Mouse (Mus musculus) MEL (cell line): ENCODE measurements around the gene Acot7. TPM values are rescaled to one million over a fixed set of nuclear protein-coding genes. Genes with fewer than 3 reads are reported as not detected.

ENCODE experiments used
- DNase-seq: peaks from one replicate; pipeline ENCODE4 v3.0.0; 2011; ENCODE audit warnings: low read depth, low spot score
- H3K27ac ChIP-seq: 2 replicates; pipeline ENCODE4 v1.5.1; 2012; ENCODE audit warnings: low read depth, mild to moderate bottlenecking, control low read depth, low read length, moderate library complexity; ENCODE audit not compliant: control insufficient read depth
- H3K27me3 ChIP-seq, 2 experiments: fragments of 150-350 bp in 1 of 2; sonication (generic) in 1 of 2; 2 replicates each; pipeline ENCODE4 v1.6.1; 2012; ENCODE audit warnings: low read length in 2 of 2, mild to moderate bottlenecking in 2 of 2, improper control_type of control experiment in 1 of 2, moderate library complexity in 1 of 2; ENCODE audit not compliant: insufficient read depth in 2 of 2, control insufficient read depth in 1 of 2
- H3K36me3 ChIP-seq, 2 experiments: 2 replicates each; pipeline ENCODE4 v1.6.1; 2012 to 2014; ENCODE audit warnings: low read length in 2 of 2, improper control_type of control experiment in 1 of 2, inconsistent platforms in 1 of 2, mild to moderate bottlenecking in 1 of 2; ENCODE audit not compliant: insufficient read depth in 2 of 2, control insufficient read depth in 1 of 2
- H3K4me1 ChIP-seq, 2 experiments: fragments of 150-350 bp in 1 of 2; sonication (generic) in 1 of 2; 2 replicates each; pipeline ENCODE4 v1.6.1; 2012; ENCODE audit warnings: low read length in 2 of 2, improper control_type of control experiment in 1 of 2, mild to moderate bottlenecking in 1 of 2; ENCODE audit not compliant: insufficient read depth in 2 of 2, control insufficient read depth in 1 of 2
- H3K4me3 ChIP-seq, 2 experiments: fragments of 150-350 bp in 1 of 2; sonication (generic) in 1 of 2; 2 replicates each; pipeline ENCODE4 v1.5.1; 2012; ENCODE audit warnings: low read depth in 2 of 2, low read length in 2 of 2, mild to moderate bottlenecking in 2 of 2, moderate library complexity in 2 of 2, control low read depth in 1 of 2, improper control_type of control experiment in 1 of 2; ENCODE audit not compliant: control insufficient read depth in 1 of 2, insufficient read depth in 1 of 2
- H3K79me2 ChIP-seq: 2 replicates; pipeline ENCODE4 v1.6.1; 2012; ENCODE audit warnings: mild to moderate bottlenecking, low read length, moderate library complexity; ENCODE audit not compliant: control insufficient read depth, poor library complexity, insufficient read depth
- H3K9ac ChIP-seq: 2 replicates; pipeline ENCODE4 v1.6.1; 2012; ENCODE audit warnings: low read depth, mild to moderate bottlenecking, control low read depth, low read length, moderate library complexity; ENCODE audit not compliant: control insufficient read depth, poor library complexity, severe bottlenecking
- H3K9me3 ChIP-seq: fragments of 150-350 bp; sonication (generic); replicated peaks from 2 replicates; pipeline ENCODE4 v1.6.1; 2012; ENCODE audit warnings: mild to moderate bottlenecking, low read length, improper control_type of control experiment, moderate library complexity; ENCODE audit not compliant: insufficient read depth
- BHLHE40 ChIP-seq: IDR thresholded peaks from 2 replicates; pipeline ENCODE4 v1.6.1; 2012; ENCODE audit warnings: low read depth, mild to moderate bottlenecking, inconsistent platforms, low read length, improper control_type of control experiment, borderline replicate concordance
- CTCF ChIP-seq, 3 experiments: IDR thresholded peaks in 2 of 3; conservative IDR thresholded peaks in 1 of 3; 2 replicates each; pipeline ENCODE4 v1.5.1; 2011 to 2012; ENCODE audit warnings: low read length in 3 of 3, low read depth in 2 of 3, mild to moderate bottlenecking in 2 of 3, improper control_type of control experiment in 1 of 3, inconsistent platforms in 1 of 3, mixed read lengths in 1 of 3, moderate library complexity in 1 of 3; ENCODE audit not compliant: control insufficient read depth in 1 of 3, insufficient read depth in 1 of 3, poor library complexity in 1 of 3, severe bottlenecking in 1 of 3
- E2F4 ChIP-seq: IDR thresholded peaks from 2 replicates; pipeline ENCODE4 v1.6.1; 2011; ENCODE audit warnings: low read depth, low read length, improper control_type of control experiment, borderline replicate concordance
- EP300 ChIP-seq, 2 experiments: IDR thresholded peaks; 2 replicates each; pipeline ENCODE4 v1.6.1; 2011; ENCODE audit warnings: improper control_type of control experiment in 2 of 2, low read length in 2 of 2, low read depth in 1 of 2, mild to moderate bottlenecking in 1 of 2
- JUND ChIP-seq: IDR thresholded peaks from 2 replicates; pipeline ENCODE4 v1.6.1; 2011; ENCODE audit warnings: low read depth, mild to moderate bottlenecking, improper control_type of control experiment, low read length
- MAFK ChIP-seq: IDR thresholded peaks from 2 replicates; pipeline ENCODE4 v1.6.1; 2011; ENCODE audit warnings: low read depth, mild to moderate bottlenecking, low read length, improper control_type of control experiment, borderline replicate concordance
- MAX ChIP-seq: IDR thresholded peaks from 2 replicates; pipeline ENCODE4 v1.6.1; 2011; ENCODE audit warnings: low read length, improper control_type of control experiment
- NELFE ChIP-seq: IDR thresholded peaks from 2 replicates; pipeline ENCODE4 v1.6.1; 2011; ENCODE audit warnings: low read depth, low read length, improper control_type of control experiment
- POLR2A ChIP-seq, 2 experiments: IDR thresholded peaks; 2 replicates each; pipeline ENCODE4 v1.6.1; 2011 to 2012; ENCODE audit warnings: low read length in 2 of 2, mild to moderate bottlenecking in 2 of 2, control low read depth in 1 of 2, improper control_type of control experiment in 1 of 2, low read depth in 1 of 2, moderate library complexity in 1 of 2; ENCODE audit not compliant: control insufficient read depth in 1 of 2, insufficient read depth in 1 of 2, poor library complexity in 1 of 2
- RAD21 ChIP-seq: IDR thresholded peaks from 2 replicates; pipeline ENCODE4 v1.6.1; 2011; ENCODE audit warnings: mild to moderate bottlenecking, low read depth, low read length, improper control_type of control experiment
- RCOR1 ChIP-seq: IDR thresholded peaks from 2 replicates; pipeline ENCODE4 v1.6.1; 2012; ENCODE audit warnings: low read depth, mild to moderate bottlenecking, inconsistent platforms, low read length, improper control_type of control experiment
- TCF12 ChIP-seq: IDR thresholded peaks from 2 replicates; pipeline ENCODE4 v1.6.1; 2014; ENCODE audit warnings: low read depth, mild to moderate bottlenecking, inconsistent platforms, low read length, improper control_type of control experiment, moderate library complexity
- UBTF ChIP-seq: IDR thresholded peaks from 2 replicates; pipeline ENCODE4 v1.6.1; 2012; ENCODE audit warnings: low read depth, mild to moderate bottlenecking, inconsistent platforms, low read length, improper control_type of control experiment, moderate library complexity, borderline replicate concordance; ENCODE audit not compliant: insufficient read depth
- USF2 ChIP-seq, 2 experiments: IDR thresholded peaks; 2 replicates each; pipeline ENCODE4 v1.6.1; 2011 to 2012; ENCODE audit warnings: improper control_type of control experiment in 2 of 2, low read length in 2 of 2, borderline replicate concordance in 1 of 2, inconsistent platforms in 1 of 2, low read depth in 1 of 2, mild to moderate bottlenecking in 1 of 2; ENCODE audit not compliant: insufficient read depth in 1 of 2
- ZC3H11A ChIP-seq: IDR thresholded peaks from 2 replicates; pipeline ENCODE4 v1.6.1; 2012; ENCODE audit warnings: low read depth, mild to moderate bottlenecking, inconsistent platforms, low read length, improper control_type of control experiment
- ZKSCAN1 ChIP-seq: IDR thresholded peaks from 2 replicates; pipeline ENCODE4 v1.6.1; 2012; ENCODE audit warnings: low read depth, mild to moderate bottlenecking, inconsistent platforms, low read length, improper control_type of control experiment, moderate library complexity
- polyA plus RNA-seq, 2 experiments: library from polyadenylated mRNA; stranded (reverse) in 1 of 2; unstranded in 1 of 2; fragments of >175 nt in 1 of 2; fragments of >200 nt in 1 of 2; gene quantifications; 2 replicates each; pipeline versions ENCODE4 v1.2.1 to v1.2.4; 2012; ENCODE audit warnings: low replicate concordance in 2 of 2, low read depth in 1 of 2; ENCODE audit not compliant: insufficient read length in 2 of 2, insufficient read depth in 1 of 2, missing spikeins in 1 of 2
- total RNA-seq: library from RNA; depleted of rRNA; stranded (reverse); fragments of 300-350 nt; gene quantifications from 2 replicates; pipeline ENCODE4 v1.2.3, GENCODE M21; 2012

Acot7 gene
- total and polyA plus RNA-seq, 3 experiments: 92.7 to 127 TPM; not detected in 1

DNA sequence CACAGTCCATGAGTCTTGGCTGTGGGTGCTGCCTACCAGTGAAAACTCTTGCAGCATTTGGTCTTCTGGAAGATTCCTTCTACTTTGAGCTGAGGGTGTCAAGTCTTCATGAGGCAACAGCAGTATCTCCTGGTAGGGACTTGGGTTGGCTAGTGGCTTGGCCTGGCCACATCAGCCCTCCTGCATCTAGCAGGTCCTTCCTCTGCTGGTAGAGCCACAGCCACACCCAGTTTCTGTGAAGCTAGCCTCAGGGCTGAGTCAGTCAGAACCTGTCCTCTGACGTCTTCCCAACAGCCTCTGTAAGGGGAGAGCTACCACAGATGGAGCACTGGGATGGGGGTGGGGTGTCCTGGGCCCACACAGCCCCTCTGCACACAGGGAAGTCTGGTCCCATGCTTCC, 44.6 kb downstream of the Acot7 start:
- no peak for TF ChIP-seq CTCF (IDR thresholded peaks at IDR 0.05 in 2 of 3, conservative IDR thresholded peaks at IDR 0.05 in 1 of 3; ENCODE audit: control insufficient read depth in 1 of 3, insufficient read depth in 1 of 3, low read depth in 2 of 3, low read length in 3 of 3, poor library complexity in 1 of 3, severe bottlenecking in 1 of 3)
- no peak for TF ChIP-seq ZC3H11A
- no peak for DNase-seq
- Histone ChIP-seq H3K79me2 (no peaks in the 10 kb centered on the region), H3K9ac (no peak overlapping the region), H3K27me3 (no peaks in the 10 kb centered on the region), H3K4me1 (no peaks in the 10 kb centered on the region), H3K27ac (no peak overlapping the region), H3K4me3 (no peak overlapping the region), H3K9me3 (no peaks in the 10 kb centered on the region), H3K36me3 (no peaks in the 10 kb centered on the region; a peak in 1 of 4 replicates)

- TF ChIP-seq EP300 (IDR thresholded peaks at IDR 0.05; ENCODE audit: low read depth in 1 of 2, low read length in 2 of 2) (no peak), POLR2A (IDR thresholded peaks at IDR 0.05; ENCODE audit: control insufficient read depth in 1 of 2, insufficient read depth in 1 of 2, low read depth in 1 of 2, low read length in 2 of 2, poor library complexity in 1 of 2) (no peak), NELFE (no peak), RAD21 (no peak)
- no peak for DNase-seq
- H3K9ac ChIP-seq: no peak overlapping the region
- H3K79me2 ChIP-seq: no peaks in the 10 kb centered on the region
- no peaks in the 10 kb centered on the region for H3K9me3 ChIP-seq
- no peaks in the 10 kb centered on the region for H3K4me1 ChIP-seq
- H3K27ac ChIP-seq: no peak overlapping the region
- no peaks in the 10 kb centered on the region for H3K27me3 ChIP-seq
- no peak overlapping the region for H3K4me3 ChIP-seq
- no peaks in the 10 kb centered on the region; a peak in 1 of 4 replicates for H3K36me3 ChIP-seq
Measured at GRCm38 (mm10) chr4:152224156-152224555, 46.2 kb downstream of the Acot7 start.

DNA sequence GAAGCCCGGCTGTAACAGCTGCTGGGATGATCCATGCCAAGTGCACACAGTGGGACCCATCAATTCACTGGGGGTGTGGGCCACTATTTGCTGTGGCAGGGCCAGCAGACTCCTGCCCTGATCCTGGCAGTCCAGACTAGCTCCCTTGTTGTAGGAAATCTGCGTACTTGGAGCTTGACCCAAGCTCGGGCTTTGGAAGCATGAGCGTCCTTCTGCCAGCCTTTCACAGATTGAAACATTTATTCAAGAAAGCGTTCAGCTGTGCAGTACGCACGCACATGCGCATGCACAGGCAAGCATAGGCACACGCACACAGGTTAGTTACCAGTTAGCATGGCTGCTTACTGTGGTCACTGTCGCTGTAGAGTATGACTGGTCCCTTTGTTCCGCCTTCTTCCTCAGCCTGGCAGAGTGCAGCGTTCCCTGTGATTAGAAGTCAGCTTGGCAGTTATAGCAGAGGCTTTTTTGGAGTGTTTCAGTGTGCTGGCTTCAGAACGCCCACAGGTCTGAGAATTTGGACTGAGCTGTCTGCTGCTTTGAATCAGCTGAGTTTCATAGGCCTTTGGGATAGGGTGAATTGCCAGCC, 49.1 kb downstream of the Acot7 start:
- H3K9me3 ChIP-seq: no peaks in the 10 kb centered on the region
- no peak for TF ChIP-seq MAFK
- no peak for TF ChIP-seq MAX
- TF ChIP-seq E2F4: no peak
- no peak for TF ChIP-seq JUND
- no peak for TF ChIP-seq POLR2A (IDR thresholded peaks at IDR 0.05; ENCODE audit: control insufficient read depth in 1 of 2, insufficient read depth in 1 of 2, low read depth in 1 of 2, low read length in 2 of 2, poor library complexity in 1 of 2)
- no peak for TF ChIP-seq EP300 (IDR thresholded peaks at IDR 0.05; ENCODE audit: low read depth in 1 of 2, low read length in 2 of 2)
- no peak for TF ChIP-seq USF2 (IDR thresholded peaks at IDR 0.05; ENCODE audit: borderline replicate concordance in 1 of 2, insufficient read depth in 1 of 2, low read depth in 1 of 2, low read length in 2 of 2)
- no peak for TF ChIP-seq NELFE
- TF ChIP-seq TCF12: no peak
- TF ChIP-seq BHLHE40: no peak
- TF ChIP-seq RCOR1: no peak
- no peak for TF ChIP-seq UBTF
- no peak for TF ChIP-seq ZKSCAN1
- no peak for TF ChIP-seq CTCF (IDR thresholded peaks at IDR 0.05 in 2 of 3, conservative IDR thresholded peaks at IDR 0.05 in 1 of 3; ENCODE audit: control insufficient read depth in 1 of 3, insufficient read depth in 1 of 3, low read depth in 2 of 3, low read length in 3 of 3, poor library complexity in 1 of 3, severe bottlenecking in 1 of 3)
- no peak for TF ChIP-seq RAD21
- H3K27me3 ChIP-seq: no peaks in the 10 kb centered on the region
- DNase-seq: no peak
- no peak overlapping the region for H3K9ac ChIP-seq
- no peaks in the 10 kb centered on the region for H3K79me2 ChIP-seq
- no peak overlapping the region for H3K4me3 ChIP-seq
- H3K36me3 ChIP-seq: no peaks in the 10 kb centered on the region; a peak in 1 of 4 replicates
- no peak overlapping the region for H3K27ac ChIP-seq
- no peaks in the 10 kb centered on the region for H3K4me1 ChIP-seq
